Mouse (Mus musculus) liver, embryonic 14.5 days (tissue): ENCODE results near the gene Cep95. TPM values are rescaled to one million over a fixed set of nuclear protein-coding genes. Genes with fewer than 3 reads are reported as not detected.
"Not testable (repeated sequence)": the region's sequence is repeated elsewhere in the genome, so short reads cannot be mapped to it uniquely, and the experiment has no call there.

Source experiments
- ATAC-seq: fragments of 200-750 bp; cut with Nextera tagmentation; 2 replicates; pipeline ENCODE4 v1.8.0; 2017; ENCODE audit warnings: moderate number of reproducible peaks, mild to moderate bottlenecking, moderate library complexity; ENCODE audit not compliant: insufficient read depth
- DNase-seq, 3 experiments: peaks; one replicate each; pipeline ENCODE4 v3.0.0-alpha.2; 2012 to 2013; ENCODE audit warnings: low read depth in 3 of 3, low spot score in 3 of 3
- H3K27ac ChIP-seq: fragments of 300-500 bp; sonication (generic); 2 replicates; pipeline ENCODE4 v1.5.1; 2014; ENCODE audit warnings: moderate library complexity, mild to moderate bottlenecking, control low read depth, inconsistent platforms
- H3K27me3 ChIP-seq: fragments of 300-500 bp; sonication (generic); 2 replicates; pipeline ENCODE4 v1.6.1; 2014; ENCODE audit warnings: mild to moderate bottlenecking, low read length, moderate library complexity; ENCODE audit not compliant: control insufficient read depth, insufficient read depth
- H3K36me3 ChIP-seq: fragments of 300-500 bp; sonication (generic); replicated peaks from 2 replicates; pipeline ENCODE4 v1.6.1; 2014; ENCODE audit warnings: low read depth; ENCODE audit not compliant: control insufficient read depth, insufficient read depth
- H3K4me1 ChIP-seq, 2 experiments: fragments of 200-500 bp in 1 of 2; fragments of 300-500 bp in 1 of 2; sonication (generic) in 1 of 2; replicated peaks; 2 replicates each; pipeline ENCODE4 v1.6.1; 2012 to 2014; ENCODE audit warnings: antibody characterized with exemption in 1 of 2, inconsistent platforms in 1 of 2, low read length in 1 of 2; ENCODE audit not compliant: control insufficient read depth in 2 of 2, insufficient read depth in 2 of 2
- H3K4me2 ChIP-seq: fragments of 300-500 bp; sonication (generic); 2 replicates; pipeline ENCODE4 v1.6.1; 2014; ENCODE audit warnings: low read depth, mild to moderate bottlenecking, control low read depth, moderate library complexity
- H3K4me3 ChIP-seq, 2 experiments: fragments of 200-500 bp in 1 of 2; fragments of 300-500 bp in 1 of 2; sonication (generic) in 1 of 2; 2 replicates each; pipeline ENCODE4 v1.5.1; 2012 to 2014; ENCODE audit warnings: low read depth in 2 of 2, low read length in 2 of 2, mild to moderate bottlenecking in 2 of 2, control low read depth in 1 of 2, inconsistent platforms in 1 of 2, moderate library complexity in 1 of 2; ENCODE audit not compliant: insufficient read depth in 1 of 2
- H3K9ac ChIP-seq: fragments of 300-500 bp; sonication (generic); replicated peaks from 2 replicates; pipeline ENCODE4 v1.6.1; 2014; ENCODE audit warnings: mild to moderate bottlenecking, control low read depth, moderate library complexity
- H3K9me3 ChIP-seq: fragments of 300-500 bp; sonication (generic); 2 replicates; pipeline ENCODE4 v1.6.1; 2016; ENCODE audit warnings: low read length, mixed read lengths; ENCODE audit not compliant: control insufficient read depth
- CTCF ChIP-seq: IDR thresholded peaks from 2 replicates; pipeline ENCODE4 v1.5.1; 2016; ENCODE audit warnings: antibody characterized with exemption, low read depth, control low read depth
- EP300 ChIP-seq: IDR thresholded peaks from 2 replicates; pipeline ENCODE4 v1.6.1; 2016; ENCODE audit warnings: antibody characterized with exemption, low read depth
- WGBS: fragments of 180-500 bp; shearing (Covaris S2); extraction: QIAGEN DNeasy Blood & Tissue Kit; methylation state at CpG from one replicate; pipeline ENCODE4 v1.1.7; 2014; ENCODE audit not compliant: insufficient replicate concordance; 5-methylcytosine and 5-hydroxymethylcytosine counted together
- polyA plus RNA-seq, 2 experiments: library from polyadenylated mRNA; depleted of rRNA in 1 of 2; stranded (reverse) in 1 of 2; unstranded in 1 of 2; fragments of >200 nt; fragmentation: Nextera tagmentation in 1 of 2; extraction: Ambion mirVana in 1 of 2; gene quantifications; 2 replicates each; pipeline versions ENCODE4 v1.2.1 to v1.2.3; 2012 to 2014

The Cep95 gene
- polyA plus RNA-seq (2012; rRNA removed) (4.0 and 9.9 TPM in 2 replicates), polyA plus RNA-seq (2014; fragmentation: Nextera tagmentation; extraction: Ambion mirVana) (6.1 and 6.6 TPM in 2 replicates)

GRCm38 (mm10) chr11:106788775-106789459, at the start of gene Cep95, which contains the start of gene Ddx5:
TSS of gene Cep95 (plus strand) at chr11:106789252.
TSS of gene Ddx5 (minus strand) at chr11:106789185.
- under 1% methylated on average over 58 of the region's 58 CpGs for WGBS
- Histone ChIP-seq H3K27ac (peak within 1 kb of the TSS; percentile 95), H3K4me1 (peaks cover 2% of the 10 kb centered on the region in 2 experiments; a peak in 2 of 4 replicates), H3K36me3 (peaks cover 44% of the 10 kb centered on the region), H3K27me3 (no peaks in the 10 kb centered on the region), H3K9me3 (no peaks in the 10 kb centered on the region), H3K4me2 (peak within 1 kb of the TSS; percentile 80), H3K4me3 (peak within 1 kb of the TSS; percentile 87 to 96), H3K9ac (peak within 1 kb of the TSS; percentile 100)
- peak; percentile 95 to 97 (median 96) for DNase-seq
- TF ChIP-seq EP300 (peak; percentile 3; the same call in 1 of the 2 replicates), CTCF (peak; percentile 55)
- ATAC-seq, result peak; percentile 87

GRCm38 (mm10) chr11:106740724-106741123, 48.3 kb upstream of the Cep95 start:
- H3K4me1 ChIP-seq, result not testable (repeated sequence)

GRCm38 (mm10) chr11:106741232-106741631, 47.8 kb upstream of the Cep95 start:
- 67% methylated on average over 6 of the region's 6 CpGs for WGBS
- no peaks in the 10 kb centered on the region for H3K4me1 ChIP-seq
- no peak for DNase-seq

More at GRCm38 (mm10) chr11:106740724-106741123, 48.3 kb upstream of the Cep95 start:
- H3K27me3 ChIP-seq, H3K27ac ChIP-seq, H3K4me2 ChIP-seq, ATAC-seq, H3K9ac ChIP-seq, H3K9me3 ChIP-seq, DNase-seq, H3K4me3 ChIP-seq, H3K36me3 ChIP-seq: not testable (repeated sequence)
- TF ChIP-seq CTCF, result peak; percentile 6; the same call in 1 of the 2 replicates
- 72% methylated on average over 8 of the region's 8 CpGs for WGBS

GRCm38 (mm10) chr11:106741826-106742225, 47.2 kb upstream of the Cep95 start:
- DNase-seq, result no peak
- H3K4me1 ChIP-seq, result no peaks in the 10 kb centered on the region
- H3K36me3 ChIP-seq, result no peaks in the 10 kb centered on the region
- H3K4me2 ChIP-seq, result no peak overlapping the region
- H3K4me3 ChIP-seq, result no peak overlapping the region
- H3K27me3 ChIP-seq, result no peaks in the 10 kb centered on the region
- 70% methylated on average over 3 of the region's 3 CpGs for WGBS
- no peaks in the 10 kb centered on the region for H3K9me3 ChIP-seq
- ATAC-seq, result no peak
- no peak overlapping the region for H3K27ac ChIP-seq
- TF ChIP-seq CTCF (no peak), EP300 (no peak)
- H3K9ac ChIP-seq, result no peak overlapping the region

More at GRCm38 (mm10) chr11:106741232-106741631, 47.8 kb upstream of the Cep95 start:
- Histone ChIP-seq H3K27ac (no peak overlapping the region), H3K27me3 (no peaks in the 10 kb centered on the region), H3K4me2 (no peak overlapping the region), H3K36me3 (no peaks in the 10 kb centered on the region), H3K9ac (no peak overlapping the region), H3K9me3 (no peaks in the 10 kb centered on the region), H3K4me3 (no peak overlapping the region)
- TF ChIP-seq CTCF (no peak), EP300 (no peak)
- no peak for ATAC-seq

- Histone ChIP-seq H3K4me1 (no peaks in the 10 kb centered on the region), H3K9me3 (no peaks in the 10 kb centered on the region), H3K4me3 (no peak overlapping the region), H3K27me3 (no peaks in the 10 kb centered on the region), H3K27ac (no peak overlapping the region), H3K4me2 (no peak overlapping the region), H3K9ac (no peak overlapping the region), H3K36me3 (no peaks in the 10 kb centered on the region)
- 37% methylated on average over 6 of the region's 6 CpGs for WGBS
- no peak for TF ChIP-seq EP300
- peak; percentile 40; the same call in 1 of the 2 replicates for TF ChIP-seq CTCF
- ATAC-seq (no peak), DNase-seq (peak in 1 of 3 experiments; percentile 29)
Observed at GRCm38 (mm10) chr11:106742388-106742841, 46.6 kb upstream of the Cep95 start.
